Mouse (Mus musculus) thymus, adult 2 months (tissue): ENCODE measurements around the gene H2-Ob.

Experiments used
- CTCF ChIP-seq: fragments of 200-500 bp; IDR thresholded peaks from 2 replicates; pipeline ENCODE4 v1.5.1; 2012; ENCODE audit warnings: mild to moderate bottlenecking, control low read depth, low read length, moderate library complexity, borderline replicate concordance; ENCODE audit not compliant: control insufficient read depth, poor library complexity, insufficient read depth; ENCODE audit errors: extremely low read depth
- POLR2A ChIP-seq: fragments of 200-500 bp; IDR thresholded peaks from 2 replicates; pipeline ENCODE4 v1.6.1; 2012; ENCODE audit warnings: mild to moderate bottlenecking, low read length, control low read depth, moderate library complexity; ENCODE audit not compliant: control insufficient read depth, poor library complexity, insufficient read depth; ENCODE audit errors: extremely low read depth

- no peak for TF ChIP-seq POLR2A
- no peak for TF ChIP-seq CTCF
These were observed 918 bp downstream of the H2-Ob start for GRCm38 (mm10) chr17:34239601-34240041.
